Mouse (Mus musculus) lung, postnatal 0 days (tissue): ENCODE measurements at regions not wholly inside any gene's neighbourhood (a gene's known extent, or its start where the extent isn't known, plus 50 kb on each side); places are given as distances from the start of the nearest gene placed in this dataset.

Experiments used
- ATAC-seq: fragments of 200-750 bp; cut with Nextera tagmentation; 2 replicates; pipeline ENCODE4 v1.8.0; 2017; ENCODE audit warnings: moderate library complexity
- DNase-seq: peaks from one replicate; pipeline ENCODE4 v3.0.0-alpha.2; 2016; ENCODE audit warnings: low spot score
- H3K27ac ChIP-seq: fragments of 300-500 bp; sonication (generic); 2 replicates; pipeline ENCODE4 v1.5.1; 2014; ENCODE audit warnings: antibody characterized with exemption, mild to moderate bottlenecking, low read length, mixed read lengths
- H3K27me3 ChIP-seq: fragments of 300-500 bp; sonication (generic); replicated peaks from 2 replicates; pipeline ENCODE4 v1.6.1; 2014; ENCODE audit warnings: low read length, mixed read lengths; ENCODE audit not compliant: insufficient read depth
- H3K36me3 ChIP-seq: fragments of 300-500 bp; sonication (generic); 2 replicates; pipeline ENCODE4 v1.6.1; 2014; ENCODE audit warnings: low read length, mixed read lengths; ENCODE audit not compliant: insufficient read depth
- H3K4me1 ChIP-seq: fragments of 300-500 bp; sonication (generic); 2 replicates; pipeline ENCODE4 v1.6.1; 2014; ENCODE audit warnings: antibody characterized with exemption, low read depth, low read length, mixed read lengths; ENCODE audit not compliant: insufficient read depth
- H3K4me2 ChIP-seq: fragments of 300-500 bp; sonication (generic); replicated peaks from 2 replicates; pipeline ENCODE4 v1.6.1; 2014; ENCODE audit warnings: low read depth, mild to moderate bottlenecking, low read length, moderate library complexity, mixed read lengths
- H3K4me3 ChIP-seq: fragments of 300-500 bp; sonication (generic); 2 replicates; pipeline ENCODE4 v1.5.1; 2014; ENCODE audit warnings: low read depth, low read length
- H3K9ac ChIP-seq: fragments of 300-500 bp; sonication (generic); replicated peaks from 2 replicates; pipeline ENCODE4 v1.6.1; 2014; ENCODE audit warnings: low read depth, mild to moderate bottlenecking
- H3K9me3 ChIP-seq: fragments of 300-500 bp; sonication (generic); 2 replicates; pipeline ENCODE4 v1.6.1; 2016; ENCODE audit warnings: low read length, mixed read lengths
- CTCF ChIP-seq: IDR thresholded peaks from 2 replicates; pipeline ENCODE4 v1.5.1; 2016; ENCODE audit warnings: antibody characterized with exemption, mild to moderate bottlenecking
- EP300 ChIP-seq: IDR thresholded peaks from 2 replicates; pipeline ENCODE4 v1.6.1; 2016; ENCODE audit warnings: antibody characterized with exemption, mild to moderate bottlenecking, control low read depth
- WGBS: fragments of 180-500 bp; shearing (Covaris S2); extraction: QIAGEN DNeasy Blood & Tissue Kit; methylation state at CpG from one replicate; pipeline ENCODE4 v1.1.7; 2014; 5-methylcytosine and 5-hydroxymethylcytosine counted together

GRCm38 (mm10) chr4:9994466-9994865, 879.8 kb upstream of the 2610301B20Rik start:
- no peak for TF ChIP-seq CTCF
- peak; percentile 17; the same call in 1 of the 2 replicates for TF ChIP-seq EP300
- Histone ChIP-seq H3K27me3 (no peaks in the 10 kb centered on the region), H3K4me3 (no peak overlapping the region), H3K4me1 (no peaks in the 10 kb centered on the region), H3K9ac (no peak overlapping the region), H3K27ac (no peak overlapping the region), H3K9me3 (no peaks in the 10 kb centered on the region), H3K36me3 (no peaks in the 10 kb centered on the region), H3K4me2 (no peak overlapping the region)
- ATAC-seq = peak; percentile 48
- 52% methylated on average over 1 of the region's 1 CpGs for WGBS
- peak; percentile 55 for DNase-seq

- DNase-seq (no peak), ATAC-seq (no peak)
- no peak overlapping the region for H3K4me3 ChIP-seq
- no peak overlapping the region for H3K4me2 ChIP-seq
- no peak overlapping the region for H3K27ac ChIP-seq
- H3K36me3 ChIP-seq = no peaks in the 10 kb centered on the region
- H3K9ac ChIP-seq = no peak overlapping the region
- no peaks in the 10 kb centered on the region for H3K9me3 ChIP-seq
- no peaks in the 10 kb centered on the region for H3K27me3 ChIP-seq
- no peaks in the 10 kb centered on the region for H3K4me1 ChIP-seq
- no peak for TF ChIP-seq EP300
Measured at GRCm38 (mm10) chr4:10030316-10030715, 844.0 kb upstream of the 2610301B20Rik start.

- ATAC-seq = no peak
- Histone ChIP-seq H3K27me3 (no peaks in the 10 kb centered on the region), H3K27ac (no peak overlapping the region), H3K4me1 (no peaks in the 10 kb centered on the region), H3K9me3 (no peaks in the 10 kb centered on the region), H3K4me3 (no peak overlapping the region), H3K36me3 (no peaks in the 10 kb centered on the region), H3K4me2 (no peak overlapping the region), H3K9ac (no peak overlapping the region)
- WGBS = 43% methylated on average over 3 of the region's 3 CpGs
- TF ChIP-seq CTCF (no peak), EP300 (no peak)
- no peak for DNase-seq
Measured at GRCm38 (mm10) chr4:10031764-10032163, 842.5 kb upstream of the 2610301B20Rik start.

- Histone ChIP-seq H3K27ac (no peak overlapping the region), H3K4me1 (no peaks in the 10 kb centered on the region), H3K9me3 (no peaks in the 10 kb centered on the region), H3K4me2 (no peak overlapping the region), H3K9ac (no peak overlapping the region), H3K4me3 (no peak overlapping the region), H3K36me3 (no peaks in the 10 kb centered on the region), H3K27me3 (no peaks in the 10 kb centered on the region)
- 71% methylated on average over 1 of the region's 1 CpGs for WGBS
- TF ChIP-seq CTCF (no peak), EP300 (no peak)
- DNase-seq (no peak), ATAC-seq (no peak)
Measured at GRCm38 (mm10) chr4:10035336-10035735, 839.0 kb upstream of the 2610301B20Rik start.

GRCm38 (mm10) chr4:10041301-10042093, 832.8 kb upstream of the 2610301B20Rik start:
- 56% methylated on average over 2 of the region's 2 CpGs for WGBS
- Histone ChIP-seq H3K36me3 (no peaks in the 10 kb centered on the region), H3K4me2 (no peak overlapping the region), H3K9ac (no peak overlapping the region), H3K27me3 (no peaks in the 10 kb centered on the region), H3K27ac (no peak overlapping the region), H3K4me1 (no peaks in the 10 kb centered on the region), H3K4me3 (no peak overlapping the region), H3K9me3 (no peaks in the 10 kb centered on the region)
- ATAC-seq = no peak
- no peak for DNase-seq
- TF ChIP-seq CTCF (no peak), EP300 (no peak)

- H3K27me3 ChIP-seq = no peaks in the 10 kb centered on the region
- H3K4me1 ChIP-seq = no peaks in the 10 kb centered on the region
- no peak for TF ChIP-seq EP300
- no peak for TF ChIP-seq CTCF
- H3K36me3 ChIP-seq = no peaks in the 10 kb centered on the region
- H3K4me2 ChIP-seq = no peak overlapping the region
- 53% methylated on average over 1 of the region's 1 CpGs for WGBS
- no peak for DNase-seq
- no peak overlapping the region for H3K9ac ChIP-seq
- H3K4me3 ChIP-seq = no peak overlapping the region
- H3K9me3 ChIP-seq = no peaks in the 10 kb centered on the region
- ATAC-seq = no peak
- H3K27ac ChIP-seq = no peak overlapping the region
Measured at GRCm38 (mm10) chr4:10048770-10049169, 825.5 kb upstream of the 2610301B20Rik start.
